Mouse (Mus musculus) liver, adult (tissue): Measurements from ENCODE around the gene Usp12.

Source experiments
- GATA4 ChIP-seq: IDR thresholded peaks from 2 replicates; pipeline ENCODE4 v1.6.1; 2014; ENCODE audit warnings: mild to moderate bottlenecking, low read length; ENCODE audit not compliant: insufficient replicate concordance

The Usp12 gene

GRCm38 (mm10) chr5:146794853-146795252 is at the start of gene Usp12:
TSS of gene Usp12 (minus strand) at chr5:146795006.
- peak; percentile 54; the same call in 1 of the 2 replicates for TF ChIP-seq GATA4

- no peak for TF ChIP-seq GATA4
These were observed 49.6 kb upstream of the Usp12 start for GRCm38 (mm10) chr5:146844301-146844941.

GRCm38 (mm10) chr5:146841996-146842395 is 47.2 kb upstream of the Usp12 start:
- no peak for TF ChIP-seq GATA4

- no peak for TF ChIP-seq GATA4
These were observed 46.5 kb upstream of the Usp12 start for GRCm38 (mm10) chr5:146841301-146841700.

GRCm38 (mm10) chr5:146840422-146840821 is 45.6 kb upstream of the Usp12 start:
- TF ChIP-seq GATA4: no peak

GRCm38 (mm10) chr5:146839760-146840159 is 45.0 kb upstream of the Usp12 start:
- no peak for TF ChIP-seq GATA4

- no peak for TF ChIP-seq GATA4
These were observed 44.2 kb upstream of the Usp12 start for GRCm38 (mm10) chr5:146838836-146839648.

GRCm38 (mm10) chr5:146837967-146838720 is 43.3 kb upstream of the Usp12 start:
- TF ChIP-seq GATA4: no peak

GRCm38 (mm10) chr5:146834959-146835358 is 40.2 kb upstream of the Usp12 start:
- no peak for TF ChIP-seq GATA4

- no peak for TF ChIP-seq GATA4
These were observed 38.9 kb upstream of the Usp12 start for GRCm38 (mm10) chr5:146833673-146834201.

GRCm38 (mm10) chr5:146832769-146833448 is 38.1 kb upstream of the Usp12 start, which contains the start of gene Rpl21:
TSS of gene Rpl21 (plus strand) at chr5:146832890.
- TF ChIP-seq GATA4: no peak

- TF ChIP-seq GATA4: no peak
These were observed 37.6 kb upstream of the Usp12 start for GRCm38 (mm10) chr5:146832435-146832768.

- no peak for TF ChIP-seq GATA4
These were observed 34.7 kb upstream of the Usp12 start for GRCm38 (mm10) chr5:146829528-146829927.

GRCm38 (mm10) chr5:146823005-146823404 is 28.2 kb upstream of the Usp12 start:
- TF ChIP-seq GATA4: no peak
